Mouse (Mus musculus): ENCODE results near the gene Slc25a16. TPM values are rescaled to one million over a fixed set of nuclear protein-coding genes. Genes with fewer than 3 reads are reported as not detected.
"Not testable (repeated sequence)": the region's sequence is repeated elsewhere in the genome, so short reads cannot be mapped to it uniquely, and the experiment has no call there.

Slc25a16 gene
- polyA plus RNA-seq, 1 experiment: 14.5 TPM

DNA sequence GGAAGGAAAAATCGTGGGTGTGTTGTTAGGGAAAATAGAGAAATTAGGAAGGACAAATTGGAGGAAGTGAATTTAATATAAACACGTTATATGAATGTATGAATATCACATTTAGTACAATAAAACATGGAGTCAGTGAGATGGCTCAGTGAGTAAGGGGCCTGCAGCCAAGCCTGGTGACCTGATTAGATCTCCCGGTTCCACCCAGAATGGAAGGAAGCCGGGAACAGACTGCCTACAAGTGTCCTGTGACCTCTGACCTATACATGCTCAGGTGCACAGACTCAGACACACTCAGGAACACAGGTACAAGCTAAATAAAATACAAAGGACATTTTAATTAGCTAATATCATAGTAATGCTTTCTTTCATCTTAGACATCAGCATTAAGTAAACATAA is 24.4 kb upstream of the Slc25a16 start:
- no peak for TF ChIP-seq GATA1 (IDR thresholded peaks at IDR 0.05; ENCODE audit: low read length)

DNA sequence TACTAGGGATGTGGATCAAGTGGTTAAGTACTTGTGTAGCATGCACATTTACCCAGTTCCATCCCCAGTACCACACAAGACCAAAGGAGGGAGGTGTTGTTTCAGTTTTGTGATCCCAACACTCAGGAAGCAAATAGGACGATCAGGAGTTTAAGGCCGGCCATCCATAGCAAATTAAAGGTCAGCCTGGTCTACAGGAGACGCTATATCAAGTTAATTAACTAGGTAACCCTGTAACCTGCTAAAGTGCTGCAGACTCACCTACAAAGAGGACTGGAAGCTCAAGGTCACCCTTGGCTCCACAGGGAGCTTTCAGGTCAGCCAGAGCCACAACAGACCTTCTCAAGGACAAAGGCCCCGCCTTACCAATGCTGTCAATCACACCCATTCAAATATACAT is 23.7 kb upstream of the Slc25a16 start:
- no peak for TF ChIP-seq GATA1 (IDR thresholded peaks at IDR 0.05; ENCODE audit: low read length)

DNA sequence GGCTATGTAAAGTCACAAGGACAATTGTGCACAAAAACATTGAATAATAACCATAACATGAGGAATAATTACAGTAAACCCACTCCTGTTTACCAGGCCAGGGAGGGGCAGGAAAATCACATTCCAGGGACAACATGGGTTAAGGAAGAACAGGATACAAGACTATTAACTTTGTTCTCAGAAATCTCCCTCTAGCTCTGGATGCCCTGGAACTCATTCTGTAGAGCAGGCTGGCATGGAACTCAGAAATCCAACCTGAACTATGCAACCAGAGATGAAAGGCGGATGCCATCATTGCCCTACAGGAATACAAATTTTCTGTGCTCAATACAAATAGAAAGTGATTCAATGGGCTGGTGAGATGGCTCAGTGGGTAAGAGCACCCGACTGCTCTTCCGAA is 23.0 kb upstream of the Slc25a16 start:
- no peak for TF ChIP-seq GATA1 (IDR thresholded peaks at IDR 0.05; ENCODE audit: low read length)

DNA sequence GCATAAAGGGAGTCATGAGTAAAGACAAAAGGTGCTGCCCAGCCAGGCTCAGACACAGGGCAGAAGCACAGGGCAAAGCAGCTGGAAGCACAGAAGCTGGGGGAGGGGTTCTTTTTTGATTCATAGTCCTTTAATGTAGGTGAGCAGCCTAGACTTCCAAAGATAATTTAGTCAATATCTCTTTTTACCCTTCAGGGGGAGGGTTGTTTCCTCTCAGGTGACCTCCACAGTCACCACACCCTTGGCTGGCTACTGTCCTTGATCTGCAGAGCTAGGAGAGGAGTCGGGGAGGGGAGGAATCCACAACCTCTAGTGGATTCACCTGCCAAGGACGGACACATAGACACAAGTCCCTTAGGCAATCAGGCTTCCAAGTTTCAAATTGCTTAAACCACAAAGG is 22.4 kb upstream of the Slc25a16 start:
- TF ChIP-seq GATA1 (IDR thresholded peaks at IDR 0.05; ENCODE audit: low read length): no peak

DNA sequence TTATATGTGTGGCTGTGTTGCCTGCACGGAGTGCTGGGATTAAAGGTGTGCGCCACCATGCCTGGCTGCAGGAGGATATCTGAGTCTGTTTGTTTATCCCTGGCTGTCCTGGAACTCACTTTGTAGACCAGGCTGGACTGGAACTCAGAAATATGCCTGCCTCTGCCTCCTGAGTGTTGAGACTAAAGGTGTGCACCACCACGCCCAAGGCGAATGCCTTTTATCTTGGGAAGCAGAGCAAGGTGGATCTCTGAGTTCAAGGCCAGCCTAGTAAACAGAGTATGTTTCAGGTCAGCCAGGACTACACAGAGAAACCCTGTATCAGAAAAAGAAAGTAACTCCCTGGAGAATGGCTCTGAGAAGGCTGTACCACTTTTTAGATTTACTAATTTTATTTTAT is 20.3 kb upstream of the Slc25a16 start:
- TF ChIP-seq GATA1 (IDR thresholded peaks at IDR 0.05; ENCODE audit: low read length): no peak

DNA sequence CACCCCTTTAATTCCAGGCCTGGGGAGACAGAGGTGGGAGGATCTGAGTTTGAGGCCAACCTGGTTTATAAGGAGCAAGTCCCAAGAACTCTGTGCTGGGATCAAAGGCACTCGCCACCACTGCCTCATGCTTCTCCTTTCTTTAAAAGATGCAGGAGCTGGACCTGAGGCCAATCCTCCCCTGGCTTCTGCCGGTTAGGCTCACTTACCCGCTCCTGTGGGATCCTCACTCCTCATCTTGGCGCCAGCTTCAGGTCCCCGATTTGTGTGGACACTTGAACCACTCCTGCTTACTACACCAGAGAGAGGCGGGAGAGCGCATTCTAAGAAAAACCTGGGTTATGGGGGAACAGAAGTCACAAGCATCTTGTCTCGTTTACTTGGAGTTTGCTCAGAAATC is 18.6 kb upstream of the Slc25a16 start:
- TF ChIP-seq GATA1 (IDR thresholded peaks at IDR 0.05; ENCODE audit: low read length): no peak

DNA sequence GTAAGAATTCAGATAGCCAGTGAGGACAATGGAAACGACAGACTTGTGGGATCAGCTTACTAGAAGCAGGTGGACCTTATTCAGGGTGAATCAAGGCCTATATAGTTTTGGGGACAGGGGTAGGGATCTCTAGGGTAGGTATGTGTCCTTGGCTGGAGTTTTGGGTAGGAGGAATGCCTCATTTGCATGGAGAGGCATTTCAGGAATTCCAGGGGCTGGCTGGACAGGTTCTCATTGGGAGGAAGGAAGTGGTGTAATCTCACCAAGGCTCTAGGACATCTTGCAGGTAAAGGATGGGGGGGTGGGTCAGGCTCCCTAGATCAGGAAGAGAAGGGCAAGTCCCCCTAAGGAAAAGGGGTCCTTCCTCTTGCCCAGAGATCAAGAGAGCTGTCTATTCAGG is 17.6 kb upstream of the Slc25a16 start:
- TF ChIP-seq GATA1 (IDR thresholded peaks at IDR 0.05; ENCODE audit: low read length): no peak

DNA sequence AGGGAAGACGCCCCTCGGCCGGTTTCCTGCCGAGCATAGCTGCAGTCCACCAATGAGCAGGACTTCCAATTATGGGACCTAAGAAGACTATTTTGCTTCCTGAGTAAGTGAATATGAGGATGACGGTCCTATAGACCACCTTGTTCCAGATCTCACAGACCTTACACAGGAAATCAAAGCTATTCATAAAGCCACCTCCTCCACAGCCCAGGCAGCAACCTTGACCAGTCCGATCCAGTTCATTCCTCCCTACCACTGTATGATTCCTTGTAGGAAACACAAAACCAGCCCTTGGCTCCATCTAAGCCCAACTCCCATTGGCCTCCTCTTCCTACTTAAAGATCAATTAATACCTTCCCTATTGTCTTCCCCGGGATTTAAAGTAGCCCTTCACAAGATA is 14.1 kb upstream of the Slc25a16 start:
- no peak for TF ChIP-seq GATA1 (IDR thresholded peaks at IDR 0.05; ENCODE audit: low read length)

DNA sequence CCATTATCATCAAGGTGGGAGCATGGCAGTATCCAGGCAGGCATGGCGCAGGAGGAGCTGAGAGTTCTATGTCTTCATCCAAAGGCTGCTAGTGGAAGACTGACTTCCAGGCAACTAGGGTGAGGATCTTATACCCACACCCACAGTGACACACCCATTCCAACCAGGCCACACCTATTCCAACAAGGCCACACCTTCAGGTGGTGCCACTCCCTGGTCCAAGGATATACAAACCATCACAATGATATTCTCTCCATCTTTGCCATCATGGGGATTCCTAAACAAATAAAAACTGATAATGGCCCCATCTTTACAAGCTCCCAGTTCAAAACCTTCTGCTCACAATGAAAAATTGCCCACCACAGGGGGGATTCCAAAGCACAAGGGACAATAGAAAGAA is 11.5 kb upstream of the Slc25a16 start, which contains the start of gene Tet1:
Gene Tet1 (minus strand): TSS at position 101 of the 400 bp plus-strand sequence.
- not testable (repeated sequence) for TF ChIP-seq GATA1 (IDR thresholded peaks at IDR 0.05; ENCODE audit: low read length)

DNA sequence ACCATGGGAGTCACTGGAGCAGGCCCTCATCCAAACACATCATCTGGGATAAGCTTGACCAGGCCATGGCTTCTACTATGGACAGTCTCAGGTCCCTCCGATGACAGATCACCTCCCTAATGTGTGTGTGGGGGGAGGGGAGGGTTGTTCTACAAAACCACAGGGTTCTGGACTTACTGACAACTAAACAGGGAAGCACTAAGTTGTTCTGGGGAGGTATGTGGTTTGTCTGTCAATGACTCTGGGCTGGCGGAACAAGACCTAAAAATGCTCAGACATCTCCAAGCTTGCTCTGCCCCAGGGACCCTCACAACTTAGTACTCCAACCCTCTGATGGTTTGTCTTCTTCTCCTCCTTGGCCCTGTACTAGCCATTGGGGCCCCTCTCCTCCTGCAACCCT is 9.3 kb upstream of the Slc25a16 start:
- TF ChIP-seq GATA1 (IDR thresholded peaks at IDR 0.05; ENCODE audit: low read length): no peak

DNA sequence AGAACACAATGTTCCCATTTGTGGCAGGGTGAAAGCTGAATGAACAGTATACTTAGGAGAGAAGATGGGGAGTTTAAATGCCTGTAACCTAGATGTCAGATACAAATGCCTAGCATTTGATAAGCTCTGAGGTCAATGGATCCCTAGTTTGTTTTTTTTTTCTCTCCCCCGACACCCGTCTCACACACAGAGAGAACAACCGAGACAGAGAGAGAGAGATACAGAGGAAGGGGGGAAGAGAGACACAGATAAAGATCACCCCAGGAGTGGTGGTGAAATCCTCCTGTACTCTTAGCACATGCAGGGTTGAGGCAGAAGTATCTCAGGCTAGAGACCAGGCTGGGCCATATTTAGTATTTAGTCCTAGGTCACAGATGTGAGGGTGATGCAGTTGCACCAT is 1.4 kb upstream of the Slc25a16 start:
- no peak for TF ChIP-seq GATA1 (IDR thresholded peaks at IDR 0.05; ENCODE audit: low read length)

DNA sequence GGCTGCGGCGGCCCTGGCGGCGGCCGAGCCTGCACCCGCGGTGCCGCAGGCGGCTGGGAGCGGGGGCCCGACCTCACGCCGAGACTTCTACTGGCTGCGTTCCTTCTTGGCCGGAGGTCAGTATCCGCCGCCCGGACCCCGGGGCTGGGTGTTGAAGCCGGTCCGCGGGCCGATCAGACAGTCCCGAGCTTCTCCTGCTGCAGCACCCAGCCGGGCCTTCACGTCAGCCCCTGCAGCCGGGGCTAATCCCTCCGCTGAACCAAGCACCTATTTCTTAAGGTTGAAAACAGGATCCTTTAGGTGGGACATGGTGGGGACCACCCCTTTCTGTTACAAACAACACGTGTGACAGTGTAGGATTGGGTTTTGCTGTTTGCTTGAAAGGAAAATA is 328 bp downstream of the Slc25a16 start:
- TF ChIP-seq GATA1 (IDR thresholded peaks at IDR 0.05; ENCODE audit: low read length): no peak

DNA sequence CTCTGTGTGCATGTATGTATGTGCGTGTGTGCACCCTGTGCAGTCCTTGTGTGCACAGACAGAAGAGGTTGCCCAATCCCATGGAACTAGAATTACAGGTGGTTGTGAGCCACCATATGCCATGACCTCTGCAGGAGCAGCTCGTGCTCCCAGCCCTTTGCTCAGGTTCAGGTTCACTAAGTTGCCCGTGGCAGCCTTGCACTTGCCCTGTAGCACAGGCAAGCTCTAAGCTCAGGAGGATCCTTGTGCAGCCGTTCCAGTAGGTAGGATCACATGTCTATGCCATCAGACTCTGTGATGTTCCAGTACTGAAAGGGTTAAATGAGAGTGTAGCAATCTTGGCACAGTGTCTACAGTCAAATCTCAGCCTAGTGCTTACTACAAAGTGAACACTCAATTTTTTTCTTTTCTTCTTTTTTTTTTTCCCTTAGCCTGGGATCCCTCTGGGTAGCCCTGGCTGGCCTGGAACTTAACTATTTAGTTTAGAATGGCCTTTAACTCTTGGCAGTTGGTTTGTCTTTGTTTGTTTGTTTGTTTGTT is 3.7 kb downstream of the Slc25a16 start:
- TF ChIP-seq GATA1 (IDR thresholded peaks at IDR 0.05; ENCODE audit: low read length): no peak

DNA sequence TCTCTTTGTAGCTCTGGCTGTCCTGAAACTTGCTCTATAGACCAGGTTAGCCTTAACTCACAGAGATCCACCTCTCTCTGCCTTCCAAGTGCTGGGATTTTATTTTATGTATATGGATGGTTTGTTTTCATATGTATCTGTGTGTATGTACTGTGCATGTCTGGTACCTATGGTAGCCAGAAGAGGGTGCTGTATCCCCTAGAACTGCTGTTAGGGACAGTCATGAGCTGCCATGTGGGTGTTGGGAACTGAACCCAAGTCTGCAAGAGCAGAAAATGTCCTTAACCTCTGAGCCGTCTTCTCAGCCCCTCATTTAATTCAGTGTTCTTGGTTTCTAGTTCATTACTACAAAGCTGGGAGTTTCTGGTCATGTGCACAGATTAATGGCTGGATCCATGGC is 11.9 kb downstream of the Slc25a16 start:
- TF ChIP-seq GATA1 (IDR thresholded peaks at IDR 0.05; ENCODE audit: low read length): no peak

DNA sequence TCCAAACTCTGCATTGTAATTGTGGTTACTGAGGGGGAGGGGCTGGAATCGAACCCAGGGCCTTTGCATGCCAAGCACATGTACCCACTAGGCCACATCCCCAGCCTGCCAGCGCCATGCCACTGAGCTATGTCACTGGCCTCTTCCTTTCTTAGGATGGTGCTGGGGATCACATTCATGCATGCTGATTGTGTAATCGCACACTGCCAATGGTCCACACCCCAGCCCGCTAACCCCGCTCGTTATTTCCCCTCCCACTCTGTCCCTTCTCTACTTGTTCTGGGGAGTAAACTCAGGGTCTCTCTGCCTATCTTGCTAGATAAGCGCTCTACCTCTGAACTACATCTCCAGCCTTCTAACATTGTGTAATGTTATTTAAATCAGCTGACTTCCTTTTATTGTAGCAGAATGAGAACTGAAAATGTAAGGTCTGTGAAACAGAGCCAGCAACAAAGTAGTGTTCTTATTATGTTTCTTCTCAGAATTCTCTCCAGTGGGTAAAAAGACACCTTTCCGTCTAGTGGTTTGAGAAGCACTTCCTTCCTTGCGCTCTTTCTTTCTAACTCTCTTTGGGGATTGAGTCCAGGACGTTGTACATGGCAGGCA is 24.6 kb downstream of the Slc25a16 start:
- no peak for TF ChIP-seq GATA1 (IDR thresholded peaks at IDR 0.05; ENCODE audit: low read length)

DNA sequence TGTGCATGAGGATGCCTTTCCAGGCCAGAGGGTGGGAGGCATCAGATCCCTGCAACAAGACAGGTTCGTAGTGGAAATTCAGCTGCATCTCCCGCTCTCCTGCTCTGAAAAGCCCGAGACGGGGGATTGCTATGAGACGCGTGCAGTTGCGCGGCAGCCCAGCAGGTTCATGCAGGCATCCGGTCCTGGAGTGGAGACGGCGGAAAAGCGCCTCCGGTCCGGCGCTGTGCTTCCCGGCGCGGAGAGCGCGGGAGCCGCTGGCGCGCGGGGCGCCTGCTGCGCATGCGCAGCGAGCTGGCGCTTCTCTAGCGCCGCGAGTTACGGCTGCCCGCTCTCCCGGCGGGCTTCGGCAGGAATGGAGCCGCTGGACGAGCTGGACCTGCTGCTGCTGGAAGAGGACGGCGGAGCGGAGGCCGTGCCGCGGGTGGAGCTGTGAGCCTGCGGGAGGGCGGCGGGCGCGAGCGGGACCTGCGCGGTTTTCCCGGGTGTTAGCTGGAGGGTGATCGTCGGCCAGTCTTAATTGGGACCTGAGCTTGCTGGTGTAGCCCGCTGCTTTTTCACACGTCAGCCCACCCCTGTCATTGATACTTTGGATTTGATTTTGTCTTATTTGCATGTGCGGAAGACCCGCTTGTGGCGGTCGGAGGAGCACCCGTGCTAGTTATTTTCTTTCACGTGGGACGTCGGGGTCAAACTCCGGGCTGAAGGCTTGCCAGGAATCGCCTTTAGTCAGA is 26.5 kb downstream of the Slc25a16 start, which contains the start of gene Dna2:
Gene Dna2 (plus strand): TSS at position 289 of the 734 bp plus-strand sequence.
- no peak for TF ChIP-seq GATA1 (IDR thresholded peaks at IDR 0.05; ENCODE audit: low read length)

DNA sequence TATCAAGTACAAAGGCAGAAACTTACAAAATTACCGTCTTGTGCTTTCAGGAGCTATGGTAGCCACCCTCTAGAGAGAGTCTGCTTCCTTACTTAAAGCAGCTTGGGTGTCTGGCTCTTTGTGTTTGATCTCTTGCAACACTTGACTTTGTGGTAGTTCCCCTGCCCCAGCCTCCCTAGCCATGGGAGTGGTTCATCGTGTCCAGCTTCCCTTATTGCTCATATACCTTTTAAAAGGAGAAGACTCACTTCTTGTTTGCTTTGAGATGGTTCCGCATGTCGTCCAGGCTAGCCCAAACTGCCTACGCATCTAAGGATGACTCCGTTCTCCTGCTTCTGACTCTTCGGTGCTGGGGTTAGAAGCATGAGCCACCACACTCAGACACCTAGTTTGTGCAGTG is 28.1 kb downstream of the Slc25a16 start:
- no peak for TF ChIP-seq GATA1 (IDR thresholded peaks at IDR 0.05; ENCODE audit: low read length)

Data from G1E-ER4 (cell line).